Mouse (Mus musculus) intestine, postnatal 0 days (tissue): ENCODE data around the gene Trpc4ap. TPM values are rescaled to one million over a fixed set of nuclear protein-coding genes. Genes with fewer than 3 reads are reported as not detected.
A peak's percentile ranks its signal among the peaks of the same experiment; 100 is the strongest.
"Not testable (repeated sequence)": the region's sequence is repeated elsewhere in the genome, so short reads cannot be mapped to it uniquely, and the experiment has no call there.

Experiments
- ATAC-seq: fragments of 200-750 bp; cut with Nextera tagmentation; 2 replicates; pipeline ENCODE4 v1.8.0; 2017; ENCODE audit warnings: mild to moderate bottlenecking, moderate TSS enrichment, moderate library complexity
- H3K27ac ChIP-seq: fragments of 300-500 bp; sonication (generic); 2 replicates; pipeline ENCODE4 v1.5.1; 2014; ENCODE audit warnings: mild to moderate bottlenecking, low read depth, low read length, moderate library complexity
- H3K27me3 ChIP-seq: fragments of 300-500 bp; sonication (generic); replicated peaks from 2 replicates; pipeline ENCODE4 v1.6.1; 2014; ENCODE audit warnings: low read length, mixed read lengths; ENCODE audit not compliant: control insufficient read depth, insufficient read depth
- H3K36me3 ChIP-seq: fragments of 300-500 bp; sonication (generic); 2 replicates; pipeline ENCODE4 v1.6.1; 2014; ENCODE audit warnings: mild to moderate bottlenecking, moderate library complexity; ENCODE audit not compliant: control insufficient read depth, insufficient read depth
- H3K4me1 ChIP-seq: fragments of 300-500 bp; sonication (generic); replicated peaks from 2 replicates; pipeline ENCODE4 v1.6.1; 2014; ENCODE audit warnings: antibody characterized with exemption, low read length, mixed read lengths; ENCODE audit not compliant: control insufficient read depth, insufficient read depth
- H3K4me2 ChIP-seq: fragments of 300-500 bp; sonication (generic); replicated peaks from 2 replicates; pipeline ENCODE4 v1.6.1; 2014; ENCODE audit warnings: low read depth, mild to moderate bottlenecking, moderate library complexity
- H3K4me3 ChIP-seq: fragments of 300-500 bp; sonication (generic); 2 replicates; pipeline ENCODE4 v1.5.1; 2014; ENCODE audit warnings: low read depth, low read length
- H3K9ac ChIP-seq: fragments of 300-500 bp; sonication (generic); 2 replicates; pipeline ENCODE4 v1.6.1; 2014; ENCODE audit warnings: mild to moderate bottlenecking, low read depth, low read length
- H3K9me3 ChIP-seq: fragments of 300-500 bp; sonication (generic); 2 replicates; pipeline ENCODE4 v1.6.1; 2016; ENCODE audit warnings: mixed run types; ENCODE audit not compliant: control insufficient read depth
- CTCF ChIP-seq: sonication (generic); IDR thresholded peaks from 2 replicates; pipeline ENCODE4 v1.5.1; 2016; ENCODE audit warnings: low read depth, mild to moderate bottlenecking, control low read depth, antibody characterized with exemption, moderate library complexity
- WGBS: fragments of 180-500 bp; shearing (Covaris S2); extraction: QIAGEN DNeasy Blood & Tissue Kit; methylation state at CpG from one replicate; pipeline ENCODE4 v1.1.7; 2014; 5-methylcytosine and 5-hydroxymethylcytosine counted together
- polyA plus RNA-seq: library from polyadenylated mRNA; unstranded; fragments of >200 nt; fragmentation: Nextera tagmentation; extraction: Ambion mirVana; gene quantifications from 2 replicates; pipeline ENCODE4 v1.2.1, GENCODE M21; 2015

The Trpc4ap gene
- 64.8 and 67.5 TPM in 2 replicates for polyA plus RNA-seq

- Histone ChIP-seq H3K4me2 (peak within 1 kb of the TSS; percentile 73), H3K27me3 (no peaks in the 10 kb centered on the region), H3K9ac (peak within 1 kb of the TSS; percentile 92), H3K27ac (peak within 1 kb of the TSS; percentile 90), H3K4me3 (peak within 1 kb of the TSS; percentile 99), H3K36me3 (no peaks in the 10 kb centered on the region), H3K9me3 (no peaks in the 10 kb centered on the region), H3K4me1 (peaks cover 3% of the 10 kb centered on the region; the same call in 1 of the 2 replicates)
- TF ChIP-seq CTCF = peak; percentile 99
- ATAC-seq = peak; percentile 97
- under 1% methylated on average over 65 of the region's 72 CpGs for WGBS
Measured at GRCm38 (mm10) chr2:155691723-155692493, at the start of gene Trpc4ap. TSS of gene Trpc4ap (minus strand) at chr2:155692384.

GRCm38 (mm10) chr2:155737803-155738202 lies 45.6 kb upstream of the Trpc4ap start:
- Histone ChIP-seq H3K4me1 (no peaks in the 10 kb centered on the region), H3K9me3 (no peaks in the 10 kb centered on the region), H3K4me2 (no peak overlapping the region), H3K27me3 (no peaks in the 10 kb centered on the region), H3K4me3 (no peak overlapping the region), H3K36me3 (no peaks in the 10 kb centered on the region), H3K9ac (no peak overlapping the region), H3K27ac (no peak overlapping the region)
- no peak for ATAC-seq
- TF ChIP-seq CTCF = no peak
- 61% methylated on average over 9 of the region's 9 CpGs for WGBS

GRCm38 (mm10) chr2:155736936-155737335 lies 44.8 kb upstream of the Trpc4ap start:
- Histone ChIP-seq H3K4me3 (no peak overlapping the region), H3K9ac (no peak overlapping the region), H3K36me3 (no peaks in the 10 kb centered on the region), H3K27ac (no peak overlapping the region), H3K9me3 (no peaks in the 10 kb centered on the region), H3K4me2 (no peak overlapping the region), H3K4me1 (no peaks in the 10 kb centered on the region), H3K27me3 (no peaks in the 10 kb centered on the region)
- no peak for ATAC-seq
- WGBS = 64% methylated on average over 6 of the region's 6 CpGs
- TF ChIP-seq CTCF = no peak

GRCm38 (mm10) chr2:155735766-155736165 lies 43.6 kb upstream of the Trpc4ap start, which contains the start of gene Gm17581:
TSS of gene Gm17581 (minus strand) at chr2:155735866.
- H3K9me3 ChIP-seq, H3K4me3 ChIP-seq, H3K36me3 ChIP-seq, H3K27ac ChIP-seq, ATAC-seq, H3K4me2 ChIP-seq, H3K9ac ChIP-seq, H3K4me1 ChIP-seq, H3K27me3 ChIP-seq: not testable (repeated sequence)
- WGBS = 83% methylated on average over 5 of the region's 5 CpGs

- Histone ChIP-seq H3K9ac (no peak overlapping the region), H3K4me1 (no peaks in the 10 kb centered on the region), H3K27me3 (no peaks in the 10 kb centered on the region), H3K4me3 (no peak overlapping the region), H3K27ac (no peak overlapping the region), H3K9me3 (no peaks in the 10 kb centered on the region), H3K36me3 (no peaks in the 10 kb centered on the region), H3K4me2 (no peak overlapping the region)
- 69% methylated on average over 5 of the region's 5 CpGs for WGBS
- ATAC-seq = no peak
- no peak for TF ChIP-seq CTCF
Measured at GRCm38 (mm10) chr2:155735080-155735479, 42.9 kb upstream of the Trpc4ap start.

GRCm38 (mm10) chr2:155729158-155729645 lies 37.0 kb upstream of the Trpc4ap start, which contains the start of gene Edem2:
TSS of gene Edem2 (minus strand) at chr2:155729475.
- H3K4me3 ChIP-seq = peak within 1 kb of the TSS; percentile 63
- H3K36me3 ChIP-seq = peaks cover 13% of the 10 kb centered on the region; the same call in 1 of the 2 replicates
- under 1% methylated on average over 33 of the region's 33 CpGs for WGBS
- H3K4me1 ChIP-seq = 0 out of 2 replicates have a peak, but pooled peaks cover 4% of the 10 kb centered on the region
- peak; percentile 89 for ATAC-seq
- peak within 1 kb of the TSS; percentile 88 for H3K4me2 ChIP-seq
- no peak for TF ChIP-seq CTCF
- no peaks in the 10 kb centered on the region for H3K9me3 ChIP-seq
- peak within 1 kb of the TSS; percentile 10; the same call in 1 of the 2 replicates for H3K27ac ChIP-seq
- no peaks in the 10 kb centered on the region for H3K27me3 ChIP-seq
- H3K9ac ChIP-seq = peak within 1 kb of the TSS; percentile 67
